Mouse (Mus musculus) myocyte (in vitro differentiated cells): ENCODE measurements around the gene Npw. TPM values are rescaled to one million over a fixed set of nuclear protein-coding genes. Genes with fewer than 3 reads are reported as not detected.

Source experiments
- H3K27me3 ChIP-seq: one replicate; pipeline ENCODE4 v1.6.1; 2011; ENCODE audit not compliant: control insufficient read depth, insufficient read depth, insufficient read length
- H3K36me3 ChIP-seq: one replicate; pipeline ENCODE4 v1.6.1; 2011; ENCODE audit not compliant: control insufficient read depth, insufficient read depth
- H3K4me2 ChIP-seq: one replicate; pipeline ENCODE4 v1.6.1; 2011; ENCODE audit warnings: low read depth, control low read depth
- H3K4me3 ChIP-seq: one replicate; pipeline ENCODE4 v1.5.1; 2011; ENCODE audit warnings: mild to moderate bottlenecking, control low read depth, moderate library complexity
- H3K79me2 ChIP-seq: one replicate; pipeline ENCODE4 v1.6.1; 2011; ENCODE audit not compliant: control insufficient read depth, insufficient read depth
- H3ac ChIP-seq: one replicate; pipeline ENCODE4 v1.6.1; 2011; ENCODE audit not compliant: control insufficient read depth, insufficient read length
- CEBPB ChIP-seq: IDR thresholded peaks from 2 replicates; pipeline ENCODE4 v1.6.1; 2011; ENCODE audit warnings: mild to moderate bottlenecking, moderate library complexity; ENCODE audit not compliant: poor library complexity, insufficient read depth, severe bottlenecking
- E2F4 ChIP-seq: IDR thresholded peaks from one replicate; pipeline ENCODE4 v1.6.1; 2011; ENCODE audit warnings: mild to moderate bottlenecking, control low read depth, moderate library complexity; ENCODE audit not compliant: insufficient read depth
- MAX ChIP-seq: IDR thresholded peaks from one replicate; pipeline ENCODE4 v1.6.1; 2011; ENCODE audit warnings: low read depth, mild to moderate bottlenecking, control low read depth
- MYOD1 ChIP-seq, 3 experiments: IDR thresholded peaks; one replicate each; pipeline ENCODE4 v1.6.1; 2011; ENCODE audit warnings: control low read depth in 2 of 3, low read depth in 2 of 3, mild to moderate bottlenecking in 2 of 3, moderate library complexity in 1 of 3; ENCODE audit not compliant: insufficient read length in 2 of 3, control insufficient read depth in 1 of 3
- MYOG ChIP-seq, 3 experiments: IDR thresholded peaks; one replicate each; pipeline ENCODE4 v1.6.1; 2011; ENCODE audit warnings: control low read depth in 2 of 3, low read depth in 2 of 3, mild to moderate bottlenecking in 2 of 3; ENCODE audit not compliant: insufficient read length in 2 of 3, control insufficient read depth in 1 of 3, insufficient read depth in 1 of 3
- POLR2A ChIP-seq: IDR thresholded peaks from one replicate; pipeline ENCODE4 v1.6.1; 2011; ENCODE audit warnings: low read depth, mild to moderate bottlenecking, control low read depth, moderate library complexity; ENCODE audit not compliant: insufficient read length
- POLR2AphosphoS2 ChIP-seq: IDR thresholded peaks from one replicate; pipeline ENCODE4 v1.6.1; 2011; ENCODE audit warnings: low read depth, control low read depth; ENCODE audit not compliant: insufficient read length
- REST ChIP-seq: IDR thresholded peaks from one replicate; pipeline ENCODE4 v1.6.1; 2011; ENCODE audit warnings: mild to moderate bottlenecking, control low read depth, moderate library complexity; ENCODE audit not compliant: insufficient read depth, insufficient read length
- SRF ChIP-seq: IDR thresholded peaks from one replicate; pipeline ENCODE4 v1.6.1; 2011; ENCODE audit warnings: low read depth; ENCODE audit not compliant: control insufficient read depth, insufficient read length
- TCF12 ChIP-seq: IDR thresholded peaks from one replicate; pipeline ENCODE4 v1.6.1; 2011; ENCODE audit warnings: mild to moderate bottlenecking, control low read depth; ENCODE audit not compliant: poor library complexity, insufficient read depth, severe bottlenecking
- TCF3 ChIP-seq: IDR thresholded peaks from one replicate; pipeline ENCODE4 v1.6.1; 2011; ENCODE audit warnings: low read depth, control low read depth; ENCODE audit not compliant: insufficient read length
- USF1 ChIP-seq: IDR thresholded peaks from one replicate; pipeline ENCODE4 v1.6.1; 2011; ENCODE audit warnings: low read depth, mild to moderate bottlenecking, control low read depth, moderate library complexity
- polyA plus RNA-seq: library from polyadenylated mRNA; unstranded; fragments of >200 nt; fragmentation: generic; extraction: Trizol; gene quantifications from one replicate; pipeline ENCODE4 v1.2.1, GENCODE M21; 2012; ENCODE audit warnings: missing spikeins

Gene Npw
- polyA plus RNA-seq, 1 experiment, result not detected

GRCm38 (mm10) chr17:24642791-24643343 is 15.4 kb downstream of the Npw start:
- no peaks in the 10 kb centered on the region for H3K79me2 ChIP-seq
- TF ChIP-seq TCF12, result no peak
- no peak for TF ChIP-seq MAX
- TF ChIP-seq MYOD1 (IDR thresholded peaks at IDR 0.05; ENCODE audit: control insufficient read depth in 1 of 3, insufficient read length in 2 of 3, low read depth in 2 of 3), result peak in 1 of 3 experiments; percentile 69
- peak in 1 of 3 experiments; percentile 57 for TF ChIP-seq MYOG (IDR thresholded peaks at IDR 0.05; ENCODE audit: control insufficient read depth in 1 of 3, insufficient read depth in 1 of 3, insufficient read length in 2 of 3, low read depth in 2 of 3)
- no peak for TF ChIP-seq TCF3
- TF ChIP-seq POLR2A, result no peak
- TF ChIP-seq CEBPB, result no peak
- TF ChIP-seq USF1, result no peak
- no peaks in the 10 kb centered on the region for H3K27me3 ChIP-seq
- no peak overlapping the region for H3K4me3 ChIP-seq
- H3K4me2 ChIP-seq, result peak overlapping the region; percentile 27
- no peak overlapping the region for H3ac ChIP-seq
- no peaks in the 10 kb centered on the region for H3K36me3 ChIP-seq

DNA sequence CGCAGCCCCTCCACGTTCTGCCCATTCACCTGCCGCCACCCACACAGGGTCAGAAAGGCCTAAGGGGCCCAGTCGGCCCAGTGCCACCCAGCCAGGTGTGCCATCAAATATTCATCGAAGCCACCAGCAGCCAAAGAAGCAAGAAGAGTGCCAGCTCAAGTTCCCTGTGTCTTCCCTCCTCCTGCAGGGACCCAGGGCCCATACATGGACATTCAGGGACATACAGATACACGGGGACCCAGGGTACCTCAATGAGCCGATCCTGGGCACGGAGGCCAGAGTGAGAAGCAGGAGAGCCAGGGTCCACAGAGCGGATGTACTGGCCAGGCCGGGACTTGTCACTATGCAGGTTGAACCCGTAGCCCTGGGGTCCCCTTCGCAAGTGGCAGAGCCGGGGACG is 16.3 kb downstream of the Npw start:
- H3K27me3 ChIP-seq, result no peaks in the 10 kb centered on the region
- TF ChIP-seq CEBPB (no peak), E2F4 (no peak), MYOD1 (IDR thresholded peaks at IDR 0.05; ENCODE audit: control insufficient read depth in 1 of 3, insufficient read length in 2 of 3, low read depth in 2 of 3) (no peak), REST (no peak), MAX (no peak), USF1 (no peak), MYOG (IDR thresholded peaks at IDR 0.05; ENCODE audit: control insufficient read depth in 1 of 3, insufficient read depth in 1 of 3, insufficient read length in 2 of 3, low read depth in 2 of 3) (no peak), POLR2A (no peak)
- no peak overlapping the region for H3ac ChIP-seq
- H3K36me3 ChIP-seq, result no peaks in the 10 kb centered on the region
- no peaks in the 10 kb centered on the region for H3K79me2 ChIP-seq
- no peak overlapping the region for H3K4me2 ChIP-seq
- H3K4me3 ChIP-seq, result no peak overlapping the region

- Histone ChIP-seq H3K79me2 (no peaks in the 10 kb centered on the region), H3K4me3 (no peak overlapping the region), H3ac (no peak overlapping the region), H3K27me3 (no peaks in the 10 kb centered on the region), H3K4me2 (no peak overlapping the region), H3K36me3 (no peaks in the 10 kb centered on the region)
- no peak for TF ChIP-seq MYOD1 (IDR thresholded peaks at IDR 0.05; ENCODE audit: control insufficient read depth in 1 of 3, insufficient read length in 2 of 3, low read depth in 2 of 3)
- TF ChIP-seq TCF3, result no peak
These were observed 17.7 kb downstream of the Npw start for GRCm38 (mm10) chr17:24640581-24640980.

DNA sequence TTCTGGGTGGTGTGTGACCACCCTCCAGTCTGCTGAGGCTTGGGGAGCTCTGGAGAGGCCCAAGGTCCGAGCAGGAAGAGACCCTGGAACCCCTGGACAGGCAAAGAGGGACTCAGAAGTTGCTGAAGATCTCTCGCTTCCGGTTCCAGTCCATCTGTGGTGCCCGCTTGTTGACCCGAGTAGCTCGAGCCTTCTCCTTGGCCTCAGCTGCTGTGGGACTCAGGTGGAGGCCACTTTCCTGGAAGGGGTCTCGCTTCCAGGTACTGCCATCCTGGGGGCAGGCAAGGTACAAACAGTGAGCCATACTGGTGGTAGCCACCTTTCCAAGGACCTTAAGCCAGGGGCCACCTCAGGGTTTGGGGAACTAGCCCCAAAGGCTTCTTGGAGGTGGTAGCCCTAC is 18.1 kb downstream of the Npw start:
- H3ac ChIP-seq, result no peak overlapping the region
- no peaks in the 10 kb centered on the region for H3K36me3 ChIP-seq
- H3K27me3 ChIP-seq, result no peaks in the 10 kb centered on the region
- H3K79me2 ChIP-seq, result no peaks in the 10 kb centered on the region
- no peak overlapping the region for H3K4me2 ChIP-seq
- TF ChIP-seq E2F4 (no peak), USF1 (no peak), SRF (no peak), TCF12 (no peak), MYOD1 (IDR thresholded peaks at IDR 0.05; ENCODE audit: control insufficient read depth in 1 of 3, insufficient read length in 2 of 3, low read depth in 2 of 3) (no peak), POLR2AphosphoS2 (no peak)
- no peak overlapping the region for H3K4me3 ChIP-seq

DNA sequence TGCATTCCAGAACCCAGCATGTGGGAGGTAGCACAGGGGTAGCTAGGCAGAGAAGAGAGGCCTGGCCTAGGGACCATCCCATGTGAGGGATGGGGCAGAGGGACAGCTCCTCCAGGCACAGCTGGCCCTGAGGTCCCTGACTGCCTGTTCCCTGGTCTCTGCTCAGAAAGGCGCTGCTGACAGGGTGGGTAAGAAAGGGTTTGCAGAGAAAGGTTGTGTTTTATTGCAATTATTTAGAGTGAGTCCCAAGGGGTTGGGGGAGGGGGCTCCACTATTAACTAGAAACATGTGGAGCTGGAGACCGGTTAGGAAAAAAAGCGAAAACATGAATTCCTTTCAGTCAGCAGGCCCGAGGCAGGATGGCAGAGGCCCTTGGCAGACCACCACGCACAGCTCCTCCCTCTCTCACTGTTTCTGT is 18.7 kb downstream of the Npw start:
- H3K27me3 ChIP-seq, result no peaks in the 10 kb centered on the region
- H3K36me3 ChIP-seq, result no peaks in the 10 kb centered on the region
- H3K79me2 ChIP-seq, result no peaks in the 10 kb centered on the region
- TF ChIP-seq POLR2AphosphoS2, result no peak
- TF ChIP-seq MAX, result no peak
- no peak for TF ChIP-seq MYOG (IDR thresholded peaks at IDR 0.05; ENCODE audit: control insufficient read depth in 1 of 3, insufficient read depth in 1 of 3, insufficient read length in 2 of 3, low read depth in 2 of 3)
- TF ChIP-seq MYOD1 (IDR thresholded peaks at IDR 0.05; ENCODE audit: control insufficient read depth in 1 of 3, insufficient read length in 2 of 3, low read depth in 2 of 3), result no peak
- TF ChIP-seq TCF12, result no peak
- TF ChIP-seq USF1, result no peak
- TF ChIP-seq POLR2A, result no peak
- TF ChIP-seq TCF3, result no peak
- TF ChIP-seq E2F4, result no peak
- TF ChIP-seq SRF, result no peak
- TF ChIP-seq REST, result no peak
- TF ChIP-seq CEBPB, result no peak
- H3ac ChIP-seq, result no peak overlapping the region
- no peak overlapping the region for H3K4me2 ChIP-seq
- H3K4me3 ChIP-seq, result no peak overlapping the region
